Mouse (Mus musculus): ENCODE measurements at regions not wholly inside any gene's neighbourhood (a gene's known extent, or its start where the extent isn't known, plus 50 kb on each side); places are given as distances from the start of the nearest gene placed in this dataset.

GRCm38 (mm10) chr1:61472579-61473242, 165.9 kb upstream of the Pard3b start:
- Histone ChIP-seq H3K9ac (ENCODE audit: low read depth, low read length) (peak overlapping the region; percentile 61), H3K27me3 (replicated peaks; ENCODE audit: control insufficient read depth, insufficient read depth, low read length) (no peaks in the 10 kb centered on the region), H3K4me2 (ENCODE audit: low read length) (peak overlapping the region; percentile 48), H3K4me3 (ENCODE audit: low read length) (peak overlapping the region; percentile 16), H3K4me1 (ENCODE audit: control insufficient read depth, insufficient read depth, low read depth, low read length) (no peaks in the 10 kb centered on the region; the same call in 1 of the 2 replicates), H3K36me3 (ENCODE audit: control insufficient read depth, insufficient read depth, low read length) (no peaks in the 10 kb centered on the region), H3K27ac (ENCODE audit: low read depth, low read length) (peak overlapping the region; percentile 78), H3K9me3 (ENCODE audit: control insufficient read depth, low read length) (no peaks in the 10 kb centered on the region)
- peak; percentile 82 for ATAC-seq
- WGBS = 34% methylated on average over 13 of the region's 13 CpGs

DNA sequence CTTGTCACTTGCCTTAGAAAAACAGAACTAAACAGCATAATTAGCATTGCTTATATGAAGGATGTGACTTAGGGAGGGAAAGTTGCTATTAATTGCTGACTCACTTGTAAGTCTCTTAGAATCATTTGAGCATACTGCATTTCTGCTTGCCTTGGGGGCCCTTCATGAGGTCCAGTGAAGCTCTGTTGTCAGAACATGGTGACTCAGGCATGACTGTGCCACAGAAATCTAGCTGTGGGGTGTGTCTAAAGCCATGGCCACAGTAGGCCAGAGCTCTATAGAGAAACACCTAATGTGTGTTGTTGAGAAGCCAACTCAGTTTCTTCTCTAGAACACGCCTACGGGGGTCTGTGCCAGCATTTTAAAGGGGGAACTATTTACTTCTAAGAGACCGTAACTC, 153.2 kb upstream of the Pard3b start:
- H3K27ac ChIP-seq (ENCODE audit: low read depth, low read length) = no peak overlapping the region
- ATAC-seq = no peak
- WGBS = 95% methylated on average over 3 of the region's 3 CpGs

GRCm38 (mm10) chr1:61524886-61525285, 113.7 kb upstream of the Pard3b start:
- no peak for ATAC-seq
- WGBS = 83% methylated on average over 1 of the region's 1 CpGs
- H3K4me1 ChIP-seq (ENCODE audit: control insufficient read depth, insufficient read depth, low read depth, low read length) = no peaks in the 10 kb centered on the region
- H3K4me2 ChIP-seq (ENCODE audit: low read length) = no peak overlapping the region
- H3K9me3 ChIP-seq (ENCODE audit: control insufficient read depth, low read length) = no peaks in the 10 kb centered on the region
- no peak overlapping the region for H3K9ac ChIP-seq (ENCODE audit: low read depth, low read length)
- no peak overlapping the region for H3K4me3 ChIP-seq (ENCODE audit: low read length)
- H3K27ac ChIP-seq (ENCODE audit: low read depth, low read length) = no peak overlapping the region
- H3K36me3 ChIP-seq (ENCODE audit: control insufficient read depth, insufficient read depth, low read length) = no peaks in the 10 kb centered on the region
- no peaks in the 10 kb centered on the region for H3K27me3 ChIP-seq (replicated peaks; ENCODE audit: control insufficient read depth, insufficient read depth, low read length)

More for the DNA sequence above, 153.2 kb upstream of the Pard3b start:
- no peak overlapping the region for H3K4me3 ChIP-seq (ENCODE audit: low read length)
- H3K9ac ChIP-seq (ENCODE audit: low read depth, low read length) = no peak overlapping the region
- H3K9me3 ChIP-seq (ENCODE audit: control insufficient read depth, low read length) = 0 out of 2 replicates have a peak, but pooled peaks cover 1% of the 10 kb centered on the region
- no peaks in the 10 kb centered on the region for H3K27me3 ChIP-seq (replicated peaks; ENCODE audit: control insufficient read depth, insufficient read depth, low read length)
- no peak overlapping the region for H3K4me2 ChIP-seq (ENCODE audit: low read length)
- H3K4me1 ChIP-seq (ENCODE audit: control insufficient read depth, insufficient read depth, low read depth, low read length) = no peaks in the 10 kb centered on the region
- H3K36me3 ChIP-seq (ENCODE audit: control insufficient read depth, insufficient read depth, low read length) = no peaks in the 10 kb centered on the region

- H3K9me3 ChIP-seq (ENCODE audit: control insufficient read depth, low read length) = no peaks in the 10 kb centered on the region
- H3K4me3 ChIP-seq (ENCODE audit: low read length) = no peak overlapping the region
- no peak overlapping the region for H3K9ac ChIP-seq (ENCODE audit: low read depth, low read length)
- H3K4me1 ChIP-seq (ENCODE audit: control insufficient read depth, insufficient read depth, low read depth, low read length) = 0 out of 2 replicates have a peak, but pooled peaks cover 3% of the 10 kb centered on the region
- ATAC-seq = no peak
- no peak overlapping the region for H3K27ac ChIP-seq (ENCODE audit: low read depth, low read length)
- H3K27me3 ChIP-seq (replicated peaks; ENCODE audit: control insufficient read depth, insufficient read depth, low read length) = no peaks in the 10 kb centered on the region
- H3K36me3 ChIP-seq (ENCODE audit: control insufficient read depth, insufficient read depth, low read length) = no peaks in the 10 kb centered on the region
- H3K4me2 ChIP-seq (ENCODE audit: low read length) = no peak overlapping the region
- 82% methylated on average over 8 of the region's 8 CpGs for WGBS
Measured at GRCm38 (mm10) chr1:61525881-61526280, 112.7 kb upstream of the Pard3b start.

- H3K27me3 ChIP-seq (replicated peaks; ENCODE audit: control insufficient read depth, insufficient read depth, low read length) = no peaks in the 10 kb centered on the region
- H3K4me2 ChIP-seq (ENCODE audit: low read length) = no peak overlapping the region
- no peak for ATAC-seq
- 71% methylated on average over 15 of the region's 15 CpGs for WGBS
- no peak overlapping the region for H3K4me3 ChIP-seq (ENCODE audit: low read length)
- peaks cover 7% of the 10 kb centered on the region for H3K4me1 ChIP-seq (ENCODE audit: control insufficient read depth, insufficient read depth, low read depth, low read length)
- H3K27ac ChIP-seq (ENCODE audit: low read depth, low read length) = no peak overlapping the region
- no peak overlapping the region for H3K9ac ChIP-seq (ENCODE audit: low read depth, low read length)
- H3K36me3 ChIP-seq (ENCODE audit: control insufficient read depth, insufficient read depth, low read length) = no peaks in the 10 kb centered on the region
- no peaks in the 10 kb centered on the region for H3K9me3 ChIP-seq (ENCODE audit: control insufficient read depth, low read length)
Measured at GRCm38 (mm10) chr1:61528757-61529156, 109.9 kb upstream of the Pard3b start.

GRCm38 (mm10) chr1:61530166-61530565, 108.5 kb upstream of the Pard3b start:
- Histone ChIP-seq H3K27me3 (replicated peaks; ENCODE audit: control insufficient read depth, insufficient read depth, low read length) (no peaks in the 10 kb centered on the region), H3K4me2 (ENCODE audit: low read length) (no peak overlapping the region), H3K9ac (ENCODE audit: low read depth, low read length) (no peak overlapping the region), H3K4me1 (ENCODE audit: control insufficient read depth, insufficient read depth, low read depth, low read length) (peaks cover 7% of the 10 kb centered on the region), H3K27ac (ENCODE audit: low read depth, low read length) (no peak overlapping the region), H3K4me3 (ENCODE audit: low read length) (no peak overlapping the region), H3K9me3 (ENCODE audit: control insufficient read depth, low read length) (no peaks in the 10 kb centered on the region), H3K36me3 (ENCODE audit: control insufficient read depth, insufficient read depth, low read length) (no peaks in the 10 kb centered on the region)
- 14% methylated on average over 3 of the region's 3 CpGs for WGBS
- no peak for ATAC-seq

DNA sequence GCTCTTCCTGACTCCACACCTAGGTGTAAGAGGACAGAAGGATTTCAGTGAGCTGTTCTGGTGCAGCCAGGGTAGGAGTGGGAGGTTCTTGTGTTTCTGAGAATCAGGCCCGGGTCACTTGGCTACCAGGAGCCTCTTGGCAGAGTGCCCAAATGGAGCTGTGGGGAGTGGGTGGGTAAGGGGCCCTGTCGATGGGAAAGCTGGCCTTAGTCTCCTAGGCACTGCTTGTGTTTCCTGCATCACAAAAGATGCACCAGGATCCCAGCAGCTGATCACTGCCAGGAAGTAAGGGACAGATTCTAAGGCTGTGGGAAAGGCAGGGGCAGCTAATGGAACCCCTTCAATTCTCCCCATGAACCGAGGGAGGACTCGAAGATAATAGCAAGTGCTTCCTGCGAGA, 107.1 kb upstream of the Pard3b start:
- no peak overlapping the region; the same call in 1 of the 2 replicates for H3K9ac ChIP-seq (ENCODE audit: low read depth, low read length)
- no peaks in the 10 kb centered on the region for H3K36me3 ChIP-seq (ENCODE audit: control insufficient read depth, insufficient read depth, low read length)
- H3K27me3 ChIP-seq (replicated peaks; ENCODE audit: control insufficient read depth, insufficient read depth, low read length) = no peaks in the 10 kb centered on the region
- H3K27ac ChIP-seq (ENCODE audit: low read depth, low read length) = peak overlapping the region; percentile 64
- 15% methylated on average over 5 of the region's 5 CpGs for WGBS
- no peak overlapping the region for H3K4me3 ChIP-seq (ENCODE audit: low read length)
- no peak overlapping the region for H3K4me2 ChIP-seq (ENCODE audit: low read length)
- H3K9me3 ChIP-seq (ENCODE audit: control insufficient read depth, low read length) = no peaks in the 10 kb centered on the region
- peak; percentile 86 for ATAC-seq
- peaks cover 7% of the 10 kb centered on the region for H3K4me1 ChIP-seq (ENCODE audit: control insufficient read depth, insufficient read depth, low read depth, low read length)

GRCm38 (mm10) chr1:61540081-61540480, 98.5 kb upstream of the Pard3b start:
- WGBS = 84% methylated on average over 3 of the region's 3 CpGs
- no peak for ATAC-seq

DNA sequence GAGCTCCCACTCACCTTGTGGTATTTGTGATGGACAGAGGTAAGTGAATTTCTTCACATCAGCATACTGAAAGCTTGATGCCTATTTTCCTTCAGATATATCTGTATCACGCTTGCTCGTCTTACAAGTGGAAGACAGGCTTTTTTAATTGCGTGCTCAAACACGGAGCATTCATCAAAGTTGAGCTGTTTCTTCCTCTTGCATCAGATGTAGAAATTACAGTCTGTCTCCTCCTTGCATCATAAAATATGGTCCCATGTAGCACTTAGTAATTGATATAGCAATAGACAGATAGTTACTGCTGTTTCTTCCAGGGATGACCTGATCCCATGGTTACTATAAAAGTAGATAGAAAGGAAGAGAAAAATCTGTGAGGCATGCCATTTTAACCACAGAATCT, 97.5 kb upstream of the Pard3b start:
- ATAC-seq = no peak
- H3K27ac ChIP-seq (ENCODE audit: low read depth, low read length) = no peak overlapping the region
- no peaks in the 10 kb centered on the region for H3K9me3 ChIP-seq (ENCODE audit: control insufficient read depth, low read length)
- WGBS = 83% methylated on average over 4 of the region's 4 CpGs
- no peak overlapping the region for H3K4me2 ChIP-seq (ENCODE audit: low read length)
- no peak overlapping the region for H3K4me3 ChIP-seq (ENCODE audit: low read length)
- H3K4me1 ChIP-seq (ENCODE audit: control insufficient read depth, insufficient read depth, low read depth, low read length) = no peaks in the 10 kb centered on the region
- H3K36me3 ChIP-seq (ENCODE audit: control insufficient read depth, insufficient read depth, low read length) = no peaks in the 10 kb centered on the region
- no peaks in the 10 kb centered on the region for H3K27me3 ChIP-seq (replicated peaks; ENCODE audit: control insufficient read depth, insufficient read depth, low read length)
- no peak overlapping the region for H3K9ac ChIP-seq (ENCODE audit: low read depth, low read length)

More at GRCm38 (mm10) chr1:61540081-61540480, 98.5 kb upstream of the Pard3b start:
- no peak overlapping the region for H3K27ac ChIP-seq (ENCODE audit: low read depth, low read length)
- no peak overlapping the region for H3K4me3 ChIP-seq (ENCODE audit: low read length)
- H3K27me3 ChIP-seq (replicated peaks; ENCODE audit: control insufficient read depth, insufficient read depth, low read length) = no peaks in the 10 kb centered on the region
- no peaks in the 10 kb centered on the region for H3K9me3 ChIP-seq (ENCODE audit: control insufficient read depth, low read length)
- H3K4me1 ChIP-seq (ENCODE audit: control insufficient read depth, insufficient read depth, low read depth, low read length) = no peaks in the 10 kb centered on the region
- H3K9ac ChIP-seq (ENCODE audit: low read depth, low read length) = no peak overlapping the region
- no peaks in the 10 kb centered on the region for H3K36me3 ChIP-seq (ENCODE audit: control insufficient read depth, insufficient read depth, low read length)
- no peak overlapping the region for H3K4me2 ChIP-seq (ENCODE audit: low read length)
